Mouse (Mus musculus): ENCODE data around the gene Ppm1e. TPM values are rescaled to one million over a fixed set of nuclear protein-coding genes. Genes with fewer than 3 reads are reported as not detected.
"Not testable (repeated sequence)": the region's sequence is repeated elsewhere in the genome, so short reads cannot be mapped to it uniquely, and the experiment has no call there.

Gene Ppm1e
- total RNA-seq, 2 experiments from 2014 or later: 12.7 to 13.7 TPM

DNA sequence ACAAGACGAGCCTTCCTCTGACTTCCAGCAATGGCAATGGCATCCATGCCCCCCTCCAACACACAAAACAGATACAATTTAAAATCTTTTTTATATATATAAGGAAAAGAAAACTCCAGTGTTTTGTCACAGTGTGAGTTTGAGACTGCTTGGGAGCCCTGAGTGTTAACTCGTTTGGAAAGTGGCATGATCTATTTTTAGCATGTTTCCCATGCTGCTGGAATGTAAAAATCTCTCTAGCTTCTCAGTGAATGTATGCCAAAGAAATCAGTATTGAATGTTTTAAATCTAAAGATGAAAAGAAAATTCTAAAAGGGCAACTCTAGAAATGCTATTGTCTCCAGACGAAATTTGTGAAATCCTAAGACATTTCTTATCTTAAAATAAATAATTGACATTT is 45.3 kb downstream of the Ppm1e start:
- intact Hi-C loops (cut with DNase I): no loop called here
- peak in 1 of 2 experiments; percentile 29 for DNase-seq

DNA sequence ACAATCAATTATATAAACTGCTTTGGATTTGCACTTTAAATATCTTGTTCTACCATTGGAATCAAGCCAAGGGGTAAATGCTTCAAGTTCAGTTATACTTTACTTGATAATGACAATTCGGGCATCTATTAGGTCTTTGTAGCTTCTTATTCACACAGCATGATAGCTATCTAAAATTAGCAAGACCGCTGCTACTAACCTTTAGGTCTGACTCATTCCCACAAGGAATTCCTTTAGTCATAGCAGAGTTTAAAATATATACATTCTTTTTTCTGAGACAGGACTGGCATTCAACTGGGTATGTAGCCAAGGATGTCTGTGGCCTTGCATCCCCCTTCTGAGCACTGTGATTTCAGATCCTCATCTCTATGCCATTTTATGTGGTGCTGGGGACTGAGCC is 48.5 kb downstream of the Ppm1e start:
- intact Hi-C loops (cut with DNase I): no loop called here
- no peak for DNase-seq

DNA sequence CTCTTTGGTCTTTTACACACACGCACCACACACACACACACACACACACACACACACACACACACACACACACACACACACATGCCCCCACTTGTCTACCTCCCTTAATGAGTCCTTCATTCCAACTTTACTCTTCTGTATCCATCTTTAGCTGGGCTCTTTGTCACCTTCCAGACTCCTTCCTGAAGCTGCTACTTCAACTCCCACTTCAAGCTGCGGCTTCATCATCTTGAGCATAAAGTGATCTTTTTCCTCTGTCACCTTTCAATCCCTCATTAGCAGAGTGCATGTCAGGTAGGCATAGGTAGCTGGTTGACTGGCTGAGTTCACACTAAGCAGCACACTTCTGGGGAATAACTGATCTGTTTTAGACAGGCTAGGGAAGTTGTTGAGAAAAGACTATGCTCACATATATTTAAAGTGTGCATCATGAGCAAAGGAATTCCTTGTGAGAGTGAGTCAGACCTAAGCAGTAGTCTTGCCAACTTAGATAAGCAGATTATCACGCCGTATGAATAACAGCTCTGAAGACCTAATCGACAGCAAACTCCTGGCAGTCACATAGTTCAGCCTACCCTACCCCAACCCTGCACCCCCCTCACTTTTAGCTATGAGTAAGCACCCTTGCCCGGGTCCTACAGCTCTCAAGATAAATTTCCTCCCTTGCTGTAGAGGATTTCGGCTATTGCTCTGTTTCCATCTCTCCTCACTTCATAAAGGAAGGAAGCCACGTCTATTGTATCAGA is 49.3 kb downstream of the Ppm1e start:
- no peak for DNase-seq

DNA sequence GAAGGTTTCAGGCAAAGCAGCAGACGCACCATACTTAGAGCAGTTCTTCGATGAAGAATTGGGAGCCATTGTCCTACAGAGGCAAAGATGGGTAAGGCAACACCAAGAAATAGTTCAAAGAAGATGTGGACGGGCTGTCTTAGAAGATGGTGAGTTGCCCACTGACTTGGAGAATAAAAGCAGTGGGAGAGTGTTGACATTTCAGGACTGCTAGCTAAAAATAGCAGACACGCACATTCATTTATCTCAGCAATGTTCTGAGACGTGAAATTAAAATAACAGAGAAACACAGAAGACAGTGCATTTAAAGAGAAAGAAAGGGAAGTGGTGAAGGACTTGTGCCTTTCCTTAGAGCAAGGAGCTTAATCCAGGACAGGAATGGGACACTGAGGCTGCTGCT is 59.8 kb downstream of the Ppm1e start:
- DNase-seq: peak in 1 of 2 experiments; percentile 18
- intact Hi-C loops (cut with DNase I): no loop called here

More for the DNA sequence above, 49.3 kb downstream of the Ppm1e start:
- intact Hi-C loops (cut with DNase I): no loop called here

DNA sequence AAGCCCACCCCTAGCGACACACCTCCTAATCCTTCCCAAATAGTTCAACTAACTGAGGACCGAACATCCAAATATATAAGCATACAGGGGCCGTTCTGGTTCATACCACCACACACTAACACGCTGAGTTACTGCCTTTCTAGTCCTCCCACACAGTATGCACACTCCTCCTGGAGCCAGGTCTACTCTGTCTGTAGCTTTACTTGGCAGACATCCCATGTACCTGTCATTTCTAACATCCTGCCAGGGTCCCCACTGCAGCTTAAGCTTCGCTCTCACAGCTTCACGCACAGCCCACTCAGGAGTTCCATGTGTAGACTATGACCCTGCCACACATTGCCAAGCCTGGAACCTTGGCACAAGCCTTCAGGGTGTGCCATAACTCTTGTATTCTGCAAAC is 62.4 kb downstream of the Ppm1e start:
- no peak for DNase-seq
- intact Hi-C loops (cut with DNase I): no loop called here

DNA sequence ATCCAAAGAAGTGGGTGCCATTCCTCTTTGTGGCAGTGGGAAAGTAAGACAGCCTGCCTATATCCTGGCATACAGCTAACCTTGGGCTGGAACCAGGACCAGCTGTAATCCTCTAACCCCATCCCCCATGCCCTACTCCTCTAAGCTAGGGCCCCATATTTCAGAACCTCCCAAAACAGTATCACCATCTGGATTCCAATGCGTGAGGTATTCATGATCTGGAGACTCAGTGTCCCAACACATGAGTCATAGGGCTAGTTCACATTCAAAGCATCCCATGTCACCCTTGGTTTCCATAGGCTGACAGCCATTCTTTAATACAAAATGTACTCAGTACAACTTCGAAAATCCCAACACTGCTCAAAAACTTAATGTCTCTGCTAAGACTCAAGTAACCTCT is 63.2 kb downstream of the Ppm1e start:
- intact Hi-C loops (cut with DNase I): no loop called here
- no peak for DNase-seq

DNA sequence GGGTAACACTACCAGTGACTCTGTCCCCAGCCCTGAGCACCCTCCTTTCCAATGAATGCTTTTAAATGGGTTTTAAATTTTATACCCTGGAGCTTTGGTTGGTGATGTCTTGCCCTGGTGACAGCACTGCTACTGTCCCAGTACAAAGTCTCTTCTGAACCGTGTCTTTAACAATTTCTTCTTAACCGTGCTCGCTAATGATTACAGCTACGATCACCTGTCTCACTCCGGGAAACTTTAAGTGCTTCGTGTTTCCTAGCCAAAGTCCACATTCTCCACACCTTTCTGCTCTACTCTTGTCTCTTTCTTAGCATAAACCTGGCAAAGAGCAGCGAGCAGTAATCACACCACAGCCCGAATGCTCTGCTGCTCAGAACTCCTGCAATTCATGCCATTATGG is 69.5 kb downstream of the Ppm1e start:
- intact Hi-C loops (cut with DNase I): no loop called here
- no peak for DNase-seq

DNA sequence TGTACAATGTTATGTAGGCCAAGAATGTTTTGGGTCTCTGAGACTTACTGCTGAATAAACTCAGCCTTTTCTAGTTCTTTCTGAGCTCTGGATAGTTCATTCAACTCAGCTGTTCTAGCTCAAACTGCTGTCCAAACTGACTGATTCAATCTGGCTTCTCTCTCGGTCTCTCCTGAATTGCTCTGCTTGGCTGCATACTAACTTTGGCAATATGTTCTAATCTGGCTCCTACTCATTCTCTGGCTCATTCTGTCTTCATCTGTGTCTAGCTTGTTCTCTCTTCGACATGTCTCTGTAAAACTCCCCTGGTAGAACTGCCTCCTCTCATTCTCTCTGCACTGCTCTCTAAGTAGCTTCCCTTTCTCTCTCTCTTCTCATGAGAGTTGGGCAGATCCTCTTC is 72.6 kb downstream of the Ppm1e start:
- DNase-seq: no peak
- intact Hi-C loops (cut with DNase I): no loop called here

DNA sequence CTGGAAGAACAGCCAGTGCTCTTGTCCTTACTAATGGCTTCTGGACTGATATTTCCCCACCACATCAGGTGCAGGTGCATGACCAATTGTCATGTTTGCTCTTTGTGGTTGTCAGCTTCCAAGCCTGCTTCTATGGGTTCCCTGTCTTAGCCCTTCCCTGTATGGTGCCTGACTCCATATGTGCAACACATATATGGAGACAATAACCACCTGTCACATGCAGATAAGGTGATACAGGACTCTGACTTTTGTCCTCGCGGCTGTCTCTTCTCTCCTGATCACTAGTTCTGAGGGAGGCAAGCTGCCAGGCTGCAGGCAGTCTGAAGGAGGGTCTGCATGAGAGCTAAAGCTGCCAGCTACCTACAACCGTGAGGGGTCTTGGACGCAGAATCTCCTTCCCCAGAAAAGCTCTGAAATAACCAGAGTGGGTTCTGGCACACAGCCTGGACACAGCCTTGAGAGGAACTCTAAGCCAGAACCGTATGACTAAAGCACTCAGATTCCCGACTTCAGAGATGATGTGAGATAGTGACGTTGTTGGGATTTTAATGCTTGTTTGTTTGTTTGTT is 76.8 kb downstream of the Ppm1e start:
- intact Hi-C loops (cut with DNase I): no loop called here
- no peak for DNase-seq

DNA sequence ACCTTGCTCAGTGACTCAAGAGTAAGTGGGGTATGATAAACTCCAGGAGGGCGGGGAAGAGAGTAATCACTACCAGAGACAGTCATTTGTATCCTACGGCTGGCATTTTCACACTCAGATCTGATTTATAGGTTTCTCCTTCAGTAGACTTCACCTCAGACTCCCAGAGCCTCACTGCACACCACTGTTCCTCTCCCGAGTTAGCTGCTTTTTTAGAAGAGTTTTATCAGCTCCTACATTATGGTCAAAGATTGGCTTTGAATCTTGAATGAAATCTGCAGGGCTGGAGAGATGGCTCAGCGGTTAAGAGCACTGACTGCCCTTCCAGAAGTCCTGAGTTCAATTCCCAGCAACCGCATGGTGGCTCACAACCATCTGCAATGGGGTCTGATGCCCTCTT is 79.4 kb downstream of the Ppm1e start:
- DNase-seq: no peak
- intact Hi-C loops (cut with DNase I): no loop called here

DNA sequence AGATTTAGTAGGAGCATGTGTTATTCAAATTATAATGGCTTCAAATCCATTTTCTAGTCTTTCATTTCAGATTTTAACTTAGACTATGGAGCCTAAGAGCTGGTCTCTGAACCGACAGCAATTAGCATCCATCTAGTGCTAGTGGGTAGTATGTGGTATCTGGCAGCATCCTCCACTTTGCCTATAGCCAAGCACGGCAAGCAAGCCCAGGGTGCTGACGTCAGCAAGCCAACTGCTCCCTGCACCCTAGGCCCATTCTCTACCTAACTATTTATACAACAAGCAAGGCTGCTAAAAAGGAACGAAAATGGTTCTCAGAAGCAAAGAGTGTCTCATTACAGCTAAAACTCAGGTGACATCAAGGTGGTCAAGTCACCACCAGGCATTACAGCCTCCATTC is 80.0 kb downstream of the Ppm1e start:
- intact Hi-C loops (cut with DNase I): no loop called here

DNA sequence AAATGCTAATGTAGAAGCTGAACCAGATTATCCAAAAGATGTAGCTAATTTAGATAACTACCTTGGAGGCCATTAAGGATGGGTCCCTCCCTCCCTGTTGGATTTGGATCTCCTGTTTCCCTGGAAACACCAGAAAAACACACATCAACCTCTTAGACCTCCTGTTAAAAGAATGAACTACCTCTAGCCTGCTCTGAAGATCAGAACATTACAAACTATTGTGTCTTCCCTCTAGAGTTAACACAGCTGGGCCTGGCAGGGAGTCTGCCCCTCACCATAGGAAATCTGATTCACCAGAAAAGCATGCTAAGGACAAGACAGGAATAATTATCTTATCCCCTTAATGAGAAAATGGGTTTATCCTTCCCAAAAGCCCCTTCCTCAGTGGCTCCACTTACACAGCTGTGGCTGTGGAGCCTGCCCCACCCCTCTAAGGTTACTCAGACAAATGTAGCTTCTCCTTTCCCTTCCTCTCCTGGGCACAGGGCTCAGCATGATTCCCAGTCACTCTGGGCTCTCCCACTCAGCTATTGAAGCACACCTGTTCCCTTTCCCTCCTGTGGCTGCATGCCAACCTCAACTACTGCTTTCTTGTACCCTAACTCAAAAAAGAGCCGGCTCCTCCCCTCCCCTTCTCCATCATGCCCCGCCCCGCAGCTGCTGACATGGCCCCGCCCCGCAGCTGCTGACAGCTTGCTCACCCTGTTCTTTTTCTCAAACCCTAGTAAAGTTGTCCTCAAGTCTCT is 82.4 kb downstream of the Ppm1e start:
- DNase-seq: peak in 1 of 2 experiments; percentile 17
- intact Hi-C loops (cut with DNase I): no loop called here

More for the DNA sequence above, 80.0 kb downstream of the Ppm1e start:
- no peak for DNase-seq

DNA sequence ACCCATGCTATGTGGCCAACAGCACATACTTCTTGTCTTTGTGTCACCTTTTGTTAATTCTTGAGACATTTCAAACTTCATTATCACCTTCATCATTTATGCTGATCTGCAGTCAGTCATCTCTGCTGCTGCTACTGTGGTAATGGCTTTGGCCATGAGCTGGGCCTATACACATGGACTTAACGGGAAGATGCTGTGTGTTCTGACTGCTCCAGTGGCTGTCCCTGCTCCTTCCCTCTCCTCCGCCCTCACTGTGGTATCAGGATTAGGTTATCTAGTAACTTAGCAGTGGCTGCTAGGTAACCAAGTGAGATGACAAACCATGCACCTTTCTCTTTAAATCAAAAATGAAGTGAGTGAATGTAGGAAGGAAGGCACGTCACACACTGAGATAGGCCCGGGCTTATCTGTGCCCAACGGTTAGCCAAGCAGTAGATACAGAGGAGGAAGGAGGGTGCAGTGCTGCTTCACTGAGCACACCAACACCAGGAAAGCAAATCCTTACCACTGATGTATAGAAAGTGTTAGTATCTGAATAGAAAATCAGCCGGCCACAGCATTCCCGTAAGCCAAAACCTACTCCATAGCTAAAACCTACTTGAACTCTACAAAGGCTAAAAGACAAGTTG is 83.3 kb downstream of the Ppm1e start:
- DNase-seq: no peak
- intact Hi-C loops (cut with DNase I): no loop called here

DNA sequence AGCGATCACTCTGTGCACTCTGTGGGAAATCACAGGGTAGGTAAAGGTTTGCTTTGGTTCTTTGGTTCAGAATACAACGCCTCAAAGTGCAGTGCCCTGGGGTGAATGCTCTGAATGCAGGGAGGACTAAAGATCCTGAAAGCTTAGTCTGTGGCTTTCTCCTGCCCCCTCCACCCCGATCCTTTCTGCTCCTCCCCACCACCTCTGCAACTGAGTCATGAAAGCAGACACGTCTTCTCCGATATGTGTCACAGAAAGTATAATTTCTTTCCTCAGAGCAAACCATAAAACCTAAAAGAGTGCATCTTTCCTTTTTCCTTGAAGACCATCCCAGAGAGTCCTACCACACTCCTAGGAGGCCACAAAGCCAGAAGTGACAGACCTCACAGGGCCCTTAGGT is 86.1 kb downstream of the Ppm1e start:
- intact Hi-C loops (cut with DNase I): no loop called here
- DNase-seq: no peak

DNA sequence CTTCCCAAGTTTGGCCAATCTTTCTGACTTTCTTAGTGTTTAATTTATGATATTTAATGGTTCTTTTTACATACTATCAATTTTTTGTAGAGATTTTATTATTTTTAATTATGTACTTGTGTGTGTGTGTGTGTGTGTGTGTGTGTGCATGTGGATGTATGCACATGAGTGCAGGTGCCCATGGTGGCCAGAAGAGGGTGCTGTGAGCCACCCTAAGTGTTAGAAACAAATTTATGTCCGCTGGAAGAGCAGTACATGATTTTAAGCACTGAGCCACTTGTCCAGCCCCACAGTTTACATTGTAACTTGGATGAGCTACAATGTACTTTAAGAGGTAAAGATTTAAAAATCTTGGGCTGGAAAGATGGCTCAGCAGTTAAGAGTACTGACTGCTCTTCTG is 87.3 kb downstream of the Ppm1e start:
- intact Hi-C loops (cut with DNase I): no loop called here
- no peak for DNase-seq

DNA sequence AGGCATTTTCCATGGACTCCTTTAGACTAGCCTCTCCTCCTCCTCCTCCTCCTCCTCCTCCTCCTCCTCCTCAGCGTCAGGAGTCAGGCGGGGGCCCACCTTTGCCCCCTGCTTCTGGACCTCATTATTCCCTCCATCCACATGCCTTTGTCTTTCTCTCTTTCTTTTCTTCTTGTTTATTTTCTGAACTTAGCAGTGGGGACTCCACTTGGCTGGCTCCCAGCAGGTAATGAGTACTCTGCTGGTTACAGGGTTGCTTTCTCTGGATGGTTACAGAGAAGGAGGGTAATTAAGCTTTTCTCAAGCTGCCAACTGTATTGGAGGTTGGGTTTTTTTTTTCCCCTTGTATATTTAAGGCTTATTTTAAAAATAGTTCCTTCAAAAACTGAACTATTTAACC is 87.9 kb downstream of the Ppm1e start:
- intact Hi-C loops (cut with DNase I): no loop called here
- DNase-seq: no peak

DNA sequence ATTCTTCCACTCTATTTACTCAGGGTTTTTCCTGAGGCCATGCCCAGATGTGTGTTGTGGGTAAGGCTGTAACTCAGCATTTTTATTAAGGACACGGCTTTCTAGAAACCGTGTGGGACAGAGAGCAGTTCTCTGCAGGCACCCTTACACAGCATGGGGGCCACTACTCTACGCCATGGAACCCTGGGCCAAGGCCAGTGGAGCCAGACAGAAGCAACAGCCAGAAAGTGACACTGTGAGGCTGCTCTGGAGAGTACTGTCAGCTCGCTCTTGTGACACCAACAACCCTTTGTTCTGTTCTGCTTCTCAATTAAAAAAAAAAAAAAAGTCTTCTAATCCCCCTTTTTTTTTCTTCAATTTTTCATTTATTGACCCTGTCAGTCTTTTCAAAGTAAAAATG is 88.4 kb downstream of the Ppm1e start:
- intact Hi-C loops (cut with DNase I): no loop called here
- no peak for DNase-seq

DNA sequence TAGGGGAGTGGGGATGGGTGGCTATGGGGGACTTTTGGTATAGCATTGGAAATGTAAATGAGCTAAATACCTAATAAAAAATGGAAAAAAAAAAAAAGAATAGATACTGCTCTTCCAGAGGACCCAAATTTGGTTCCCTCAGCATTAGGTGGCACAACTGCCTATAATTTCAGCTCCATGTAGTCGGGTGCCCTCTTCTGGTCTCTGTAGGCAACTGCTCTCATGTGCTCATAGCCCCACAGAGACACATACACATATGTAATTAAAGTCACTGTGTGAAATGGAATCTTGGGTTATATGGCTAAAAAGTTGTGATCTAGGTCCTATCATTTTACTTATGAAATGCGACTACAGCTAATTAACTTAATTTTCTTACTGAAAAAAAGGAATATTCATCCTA is 90.0 kb downstream of the Ppm1e start:
- intact Hi-C loops (cut with DNase I): no loop called here

DNA sequence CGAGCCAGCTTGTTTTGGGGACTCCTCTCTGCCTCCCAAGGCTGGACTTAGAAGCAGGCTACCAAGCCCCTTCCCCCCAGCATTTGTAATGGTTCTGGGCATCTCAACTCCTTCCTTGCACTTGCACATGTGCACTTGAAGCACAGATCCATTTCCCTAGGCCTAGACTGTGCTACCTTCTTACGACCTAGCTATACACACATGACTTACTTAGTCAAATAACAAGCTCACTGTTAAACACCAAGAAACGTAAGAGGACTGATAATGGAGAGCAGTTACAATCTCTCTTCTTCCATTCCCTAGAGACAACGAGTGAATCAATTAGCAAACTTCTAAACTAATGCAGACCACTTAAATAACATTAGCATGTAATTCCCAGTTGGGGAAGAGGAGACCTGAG is 92.6 kb downstream of the Ppm1e start:
- intact Hi-C loops (cut with DNase I): no loop called here
- no peak for DNase-seq

More for the DNA sequence above, 90.0 kb downstream of the Ppm1e start:
- no peak for DNase-seq

DNA sequence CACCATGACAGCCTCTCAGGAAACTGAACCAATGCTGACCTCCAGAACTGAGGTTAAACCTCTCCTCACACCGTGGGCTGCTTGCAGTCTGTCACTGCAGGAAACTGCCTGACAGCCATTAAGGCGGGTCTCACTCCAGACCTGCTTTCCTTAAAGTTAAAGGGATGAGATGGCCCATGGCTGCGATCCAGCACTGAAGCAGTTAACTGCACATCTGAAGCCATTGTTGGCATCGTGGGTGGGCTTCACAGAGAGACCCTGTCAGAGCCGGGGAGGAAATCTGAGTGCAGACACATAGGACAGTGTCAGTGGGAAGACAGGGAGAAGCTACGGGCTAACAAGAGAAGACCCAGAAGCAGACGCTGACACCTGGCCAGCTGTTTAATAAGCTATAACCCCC is 94.9 kb downstream of the Ppm1e start:
- intact Hi-C loops (cut with DNase I): no loop called here
- DNase-seq: no peak

DNA sequence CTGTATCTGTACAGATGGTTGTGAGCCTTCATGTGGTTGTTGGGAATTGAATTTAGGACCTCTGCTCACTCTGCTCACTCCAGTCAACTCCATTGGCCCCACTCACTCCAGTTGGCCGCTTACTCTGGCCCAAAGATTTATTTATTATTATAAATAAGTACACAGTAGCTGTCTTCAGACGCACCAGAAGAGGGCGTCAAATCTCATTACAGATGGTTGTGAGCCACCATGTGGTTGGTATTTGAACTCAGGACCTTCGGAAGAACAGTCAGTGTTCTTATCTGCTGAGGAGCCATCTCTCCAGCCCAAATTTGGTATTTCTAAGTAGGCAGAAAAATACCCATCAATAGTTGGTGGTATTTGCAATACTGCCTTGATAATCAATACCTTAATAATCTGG is 97.1 kb downstream of the Ppm1e start:
- DNase-seq; intact Hi-C loops (cut with DNase I): not testable (repeated sequence)

DNA sequence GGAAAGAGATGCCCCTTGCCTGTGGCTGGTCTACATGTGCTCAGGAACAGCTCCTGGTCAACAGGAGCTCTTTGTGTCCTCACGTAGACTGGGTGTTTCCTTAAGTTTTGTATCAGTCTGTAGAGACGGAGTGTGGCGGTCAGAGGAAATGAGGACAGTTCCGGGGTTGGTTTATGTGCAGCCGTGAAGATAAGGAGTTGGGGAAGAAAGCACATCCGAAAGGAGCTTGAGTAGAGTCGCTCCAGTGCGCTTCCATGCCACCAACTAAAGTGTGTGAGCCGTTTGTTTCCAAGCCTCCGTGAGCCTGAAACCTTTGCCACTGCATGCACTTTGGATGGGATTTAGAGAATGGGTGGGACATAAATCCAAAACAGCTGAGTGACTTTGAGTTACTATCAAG is 99.0 kb downstream of the Ppm1e start:
- intact Hi-C loops (cut with DNase I): no loop called here
- DNase-seq: no peak
